Mouse (Mus musculus): Measurements from ENCODE around the gene 9230110F15Rik. TPM values are rescaled to one million over a fixed set of nuclear protein-coding genes. Genes with fewer than 3 reads are reported as not detected.
"Not testable (repeated sequence)": the region's sequence is repeated elsewhere in the genome, so short reads cannot be mapped to it uniquely, and the experiment has no call there.

Gene 9230110F15Rik
- not detected in 2 replicates for polyA plus RNA-seq (2014; fragmentation: Nextera tagmentation; extraction: Ambion mirVana)

DNA sequence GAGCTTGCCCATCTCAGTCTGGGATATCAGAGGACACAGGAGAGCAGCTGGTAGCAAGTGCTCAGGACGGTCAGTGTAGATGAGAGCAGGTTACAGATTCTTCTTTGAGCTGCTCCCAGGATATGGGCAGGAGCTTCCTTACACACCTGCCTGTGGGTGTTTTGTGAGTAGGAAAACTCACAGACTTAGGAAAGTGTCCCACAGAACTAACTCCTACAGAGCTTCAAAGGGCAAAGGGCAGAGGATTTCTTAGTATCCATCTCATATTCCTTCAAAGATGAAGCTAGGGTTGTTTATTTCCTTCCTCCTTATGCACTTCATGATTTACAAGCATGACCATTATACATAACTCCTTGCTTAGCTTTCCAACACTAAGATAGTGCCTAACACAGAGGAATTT lies at the start of gene 9230110F15Rik:
Gene 9230110F15Rik, minus strand, starts transcription at position 101 of the 400 bp plus-strand sequence.
- Histone ChIP-seq H3K36me3 (ENCODE audit: control insufficient read depth, insufficient read depth, low read length) (no peaks in the 10 kb centered on the region), H3K4me1 (replicated peaks; ENCODE audit: control insufficient read depth, insufficient read depth, low read length) (no peaks in the 10 kb centered on the region), H3K4me2 (ENCODE audit: low read depth, low read length, severe bottlenecking) (no peak within 1 kb of the TSS), H3K4me3 (ENCODE audit: low read depth, low read length) (no peak within 1 kb of the TSS), H3K27me3 (ENCODE audit: control insufficient read depth, insufficient read depth, low read length) (no peaks in the 10 kb centered on the region), H3K9me3 (ENCODE audit: control insufficient read depth, low read length) (no peaks in the 10 kb centered on the region), H3K27ac (ENCODE audit: low read depth, low read length) (no peak within 1 kb of the TSS), H3K9ac (ENCODE audit: low read length) (no peak within 1 kb of the TSS)
- ATAC-seq (replicated peaks; ENCODE audit: low FRiP score) (no peak), DNase-seq (ENCODE audit: low spot score) (no peak)
- WGBS, result 71% methylated on average over 1 of the region's 1 CpGs

DNA sequence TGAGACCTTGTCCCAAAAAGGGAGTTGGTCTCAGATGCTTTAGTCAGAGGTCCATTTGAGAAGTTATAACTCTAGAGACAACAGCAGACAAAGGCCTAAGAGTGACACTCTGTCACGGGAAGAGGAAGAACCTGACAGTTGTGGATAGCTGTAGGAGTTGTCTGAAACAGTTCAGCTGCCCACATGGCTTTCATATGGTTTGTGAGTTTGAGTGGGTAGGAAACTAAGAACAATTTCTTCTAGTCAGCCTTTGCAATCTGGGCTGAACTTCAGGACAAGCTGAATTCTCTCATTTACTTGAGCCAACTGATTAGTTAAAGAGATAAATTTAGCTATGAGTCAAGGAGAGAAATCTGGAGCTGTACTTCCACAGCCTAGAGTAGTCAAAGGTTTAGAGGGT lies 49.2 kb upstream of the 9230110F15Rik start:
- WGBS, result 64% methylated on average over 1 of the region's 1 CpGs
- not testable (repeated sequence) for H3K27ac ChIP-seq (ENCODE audit: low read depth, low read length); H3K4me3 ChIP-seq (ENCODE audit: low read depth, low read length); H3K27me3 ChIP-seq (ENCODE audit: control insufficient read depth, insufficient read depth, low read length); ATAC-seq (replicated peaks; ENCODE audit: low FRiP score); DNase-seq (ENCODE audit: low spot score); H3K9me3 ChIP-seq (ENCODE audit: control insufficient read depth, low read length); H3K4me2 ChIP-seq (ENCODE audit: low read depth, low read length, severe bottlenecking); H3K9ac ChIP-seq (ENCODE audit: low read length); H3K4me1 ChIP-seq (replicated peaks; ENCODE audit: control insufficient read depth, insufficient read depth, low read length); H3K36me3 ChIP-seq (ENCODE audit: control insufficient read depth, insufficient read depth, low read length)

- H3K27ac ChIP-seq (ENCODE audit: low read depth, low read length); H3K4me2 ChIP-seq (ENCODE audit: low read depth, low read length, severe bottlenecking); DNase-seq (ENCODE audit: low spot score); ATAC-seq (replicated peaks; ENCODE audit: low FRiP score); H3K9me3 ChIP-seq (ENCODE audit: control insufficient read depth, low read length); H3K36me3 ChIP-seq (ENCODE audit: control insufficient read depth, insufficient read depth, low read length); H3K9ac ChIP-seq (ENCODE audit: low read length); H3K27me3 ChIP-seq (ENCODE audit: control insufficient read depth, insufficient read depth, low read length); H3K4me3 ChIP-seq (ENCODE audit: low read depth, low read length); H3K4me1 ChIP-seq (replicated peaks; ENCODE audit: control insufficient read depth, insufficient read depth, low read length): not testable (repeated sequence)
- 89% methylated on average over 15 of the region's 15 CpGs for WGBS
These were observed 26.1 kb downstream of the 9230110F15Rik start for GRCm38 (mm10) chr9:35817881-35818280.

DNA sequence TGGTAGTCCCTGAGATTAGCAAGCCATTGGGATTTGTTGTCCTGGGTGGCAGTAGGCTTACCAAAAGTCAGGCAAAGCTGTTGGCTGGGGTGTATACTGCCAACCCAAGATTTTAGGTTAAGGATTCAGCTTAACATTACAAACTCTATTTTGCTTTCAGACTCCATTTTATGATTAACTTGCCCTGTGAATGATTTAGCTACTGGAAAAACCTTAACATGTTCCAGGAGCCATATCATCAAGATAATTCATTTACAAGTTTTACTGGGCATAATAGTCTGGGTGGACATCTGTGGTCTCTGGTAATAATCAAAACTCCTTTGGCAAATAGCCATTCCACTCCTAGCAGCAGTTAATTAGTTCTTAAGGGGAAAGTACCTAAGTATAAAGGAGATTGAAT lies 45.8 kb downstream of the 9230110F15Rik start:
- no peaks in the 10 kb centered on the region; the same call in 1 of the 2 replicates for H3K9me3 ChIP-seq (ENCODE audit: control insufficient read depth, low read length)
- H3K4me3 ChIP-seq (ENCODE audit: low read depth, low read length), result no peak overlapping the region
- ATAC-seq (replicated peaks; ENCODE audit: low FRiP score), result no peak
- H3K4me2 ChIP-seq (ENCODE audit: low read depth, low read length, severe bottlenecking), result no peak overlapping the region
- H3K27me3 ChIP-seq (ENCODE audit: control insufficient read depth, insufficient read depth, low read length), result no peaks in the 10 kb centered on the region
- H3K36me3 ChIP-seq (ENCODE audit: control insufficient read depth, insufficient read depth, low read length), result no peaks in the 10 kb centered on the region
- H3K27ac ChIP-seq (ENCODE audit: low read depth, low read length), result no peak overlapping the region
- DNase-seq (ENCODE audit: low spot score), result no peak
- no peaks in the 10 kb centered on the region for H3K4me1 ChIP-seq (replicated peaks; ENCODE audit: control insufficient read depth, insufficient read depth, low read length)
- H3K9ac ChIP-seq (ENCODE audit: low read length), result no peak overlapping the region

GRCm38 (mm10) chr9:35790001-35790400 lies 53.9 kb downstream of the 9230110F15Rik start, which contains the start of the genes Gm27235 and D730048I06Rik:
Gm27235 (minus strand) TSS chr9:35790101.
D730048I06Rik (minus strand) TSS chr9:35790112.
- Histone ChIP-seq H3K4me2 (ENCODE audit: low read depth, low read length, severe bottlenecking) (no peak within 1 kb of the TSS), H3K4me3 (ENCODE audit: low read depth, low read length) (no peak within 1 kb of the TSS), H3K27ac (ENCODE audit: low read depth, low read length) (no peak within 1 kb of the TSS), H3K9me3 (ENCODE audit: control insufficient read depth, low read length) (no peaks in the 10 kb centered on the region; the same call in 1 of the 2 replicates), H3K27me3 (ENCODE audit: control insufficient read depth, insufficient read depth, low read length) (no peaks in the 10 kb centered on the region), H3K36me3 (ENCODE audit: control insufficient read depth, insufficient read depth, low read length) (no peaks in the 10 kb centered on the region), H3K4me1 (replicated peaks; ENCODE audit: control insufficient read depth, insufficient read depth, low read length) (no peaks in the 10 kb centered on the region), H3K9ac (ENCODE audit: low read length) (no peak within 1 kb of the TSS)
- 94% methylated on average over 3 of the region's 3 CpGs for WGBS
- ATAC-seq (replicated peaks; ENCODE audit: low FRiP score) (no peak), DNase-seq (ENCODE audit: low spot score) (no peak)

Other genes with a start within 250 kb of the 9230110F15Rik start
- gene Pate4, start 232.2 kb downstream of the 9230110F15Rik start, polyA plus RNA-seq (2014; fragmentation: Nextera tagmentation; extraction: Ambion mirVana), result not detected in 2 replicates
- not detected in 2 replicates for gene Pate3, start 195.9 kb downstream of the 9230110F15Rik start, polyA plus RNA-seq (2014; fragmentation: Nextera tagmentation; extraction: Ambion mirVana)
- not detected in 2 replicates for gene Pate1, start 156.8 kb downstream of the 9230110F15Rik start, polyA plus RNA-seq (2014; fragmentation: Nextera tagmentation; extraction: Ambion mirVana)
- gene Gm17677, start 103.1 kb downstream of the 9230110F15Rik start, polyA plus RNA-seq (2014; fragmentation: Nextera tagmentation; extraction: Ambion mirVana), result not detected in 2 replicates
- gene Gm17727, start 66.0 kb downstream of the 9230110F15Rik start, polyA plus RNA-seq (2014; fragmentation: Nextera tagmentation; extraction: Ambion mirVana), result not detected in 2 replicates
- gene Gm27235, start 54.0 kb downstream of the 9230110F15Rik start, polyA plus RNA-seq (2014; fragmentation: Nextera tagmentation; extraction: Ambion mirVana), result not detected in 2 replicates
- not detected in 2 replicates for gene D730048I06Rik, start 54.0 kb downstream of the 9230110F15Rik start, polyA plus RNA-seq (2014; fragmentation: Nextera tagmentation; extraction: Ambion mirVana)
- gene 9230113P08Rik, start 64.3 kb upstream of the 9230110F15Rik start, polyA plus RNA-seq (2014; fragmentation: Nextera tagmentation; extraction: Ambion mirVana), result not detected in 2 replicates

Data from forebrain, embryonic 11.5 days (tissue).